Mouse (Mus musculus): ENCODE data around the gene Gpc2. TPM values are rescaled to one million over a fixed set of nuclear protein-coding genes. Genes with fewer than 3 reads are reported as not detected.

The Gpc2 gene
- total and polyA plus RNA-seq, 3 experiments, result 0.09 to 1.9 (median 0.39) TPM

DNA sequence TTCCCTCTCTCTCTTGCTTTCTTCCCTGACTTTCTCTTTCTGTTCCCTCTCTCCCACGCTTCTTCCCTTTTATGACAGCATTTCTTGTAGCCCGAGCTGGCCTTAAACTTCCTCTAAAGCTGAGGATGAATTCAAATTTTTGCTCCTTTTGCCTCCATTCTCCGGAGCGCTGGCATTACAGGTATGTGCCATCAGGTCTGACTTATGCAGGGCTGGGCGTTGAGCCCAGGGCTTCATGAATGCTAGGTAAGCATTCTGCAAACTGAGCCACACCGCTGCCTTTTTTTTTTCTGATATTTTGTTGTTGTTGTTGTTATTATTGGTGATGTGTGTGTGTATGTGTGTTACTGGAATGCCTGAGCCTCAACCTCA is 15.6 kb downstream of the Gpc2 start:
- intact Hi-C loops (cut with DNase I), result no loop called here
- Histone ChIP-seq H3K79me2 (replicated peaks; ENCODE audit: control insufficient read depth, insufficient read depth, low read length) (no peaks in the 10 kb centered on the region), H3K27ac (peak overlapping the region; percentile 76), H3K27me3 (ENCODE audit: control insufficient read depth, insufficient read depth, low read length) (no peaks in the 10 kb centered on the region), H3K4me3 (peak overlapping the region; percentile 67), H3K9ac (ENCODE audit: low read depth, low read length) (peak overlapping the region; percentile 54), H3K4me1 (ENCODE audit: control insufficient read depth, insufficient read depth, low read length) (peaks cover 5% of the 10 kb centered on the region; the same call in 1 of the 2 replicates), H3K36me3 (ENCODE audit: control insufficient read depth, insufficient read depth, low read length) (no peaks in the 10 kb centered on the region)
- DNase-seq, result peak in 1 of 2 experiments; percentile 20
- no peak for TF ChIP-seq CTCF (IDR thresholded peaks at IDR 0.05)
- TF ChIP-seq POLR2A (IDR thresholded peaks at IDR 0.05; ENCODE audit: insufficient read depth, low read depth, low read length), result no peak
- TF ChIP-seq EP300 (IDR thresholded peaks at IDR 0.05; ENCODE audit: insufficient read depth, low read depth, low read length), result no peak
- WGBS, result 9% methylated on average over 6 of the region's 6 CpGs

DNA sequence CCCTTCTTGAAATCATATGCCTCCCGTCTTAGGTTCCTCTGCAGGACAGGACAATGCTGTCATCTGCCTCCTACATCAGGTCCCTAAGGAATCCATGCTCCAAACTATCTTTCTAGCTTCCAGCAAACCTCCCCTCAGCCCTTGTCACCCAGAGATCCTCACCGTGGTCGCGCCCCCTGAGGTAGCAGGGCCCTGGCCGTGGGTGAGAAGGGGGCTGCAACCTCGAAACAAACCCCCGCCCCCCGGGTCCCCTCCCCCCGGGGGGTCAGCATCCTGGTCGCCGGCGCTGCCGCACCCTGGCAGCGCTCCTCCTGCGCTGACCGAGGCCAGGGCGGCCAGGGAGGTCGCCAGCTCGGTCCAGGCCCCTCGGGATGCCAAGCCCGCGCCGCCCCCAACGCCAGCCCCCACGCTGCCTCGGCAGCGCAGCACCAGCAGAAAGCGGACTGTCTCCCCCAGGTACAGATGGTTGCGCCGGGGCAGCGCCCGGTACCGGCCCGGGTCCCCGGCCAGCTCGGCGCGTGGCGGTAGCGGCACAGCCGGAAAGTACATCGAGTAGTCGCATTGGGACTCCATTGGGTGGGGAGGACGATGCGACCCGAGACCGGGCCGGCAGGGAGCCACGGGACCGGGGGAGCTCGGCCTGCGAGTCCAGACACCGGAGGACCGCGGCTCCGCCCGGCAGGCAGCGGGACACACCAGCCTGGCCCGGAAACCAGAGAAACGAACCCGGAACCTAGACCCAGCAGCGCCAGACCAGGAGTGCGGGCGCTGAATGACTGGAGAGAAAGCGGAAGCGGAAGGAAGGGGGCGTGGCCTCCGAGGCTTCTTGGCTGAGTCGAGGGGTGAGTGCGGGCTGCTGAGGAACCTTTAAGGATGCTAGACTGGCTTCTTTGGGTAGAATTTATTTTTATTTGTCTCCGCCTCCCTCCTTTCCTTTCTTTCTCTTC is 16.3 kb downstream of the Gpc2 start, which contains the start of gene BC037034:
Gene BC037034 (minus strand): TSS at position 774 of the 947 bp plus-strand sequence.
- TF ChIP-seq CTCF (IDR thresholded peaks at IDR 0.05) (peak; percentile 8; the same call in 1 of the 2 replicates), EP300 (IDR thresholded peaks at IDR 0.05; ENCODE audit: insufficient read depth, low read depth, low read length) (no peak), POLR2A (IDR thresholded peaks at IDR 0.05; ENCODE audit: insufficient read depth, low read depth, low read length) (peak; percentile 85)
- Histone ChIP-seq H3K27me3 (ENCODE audit: control insufficient read depth, insufficient read depth, low read length) (no peaks in the 10 kb centered on the region), H3K4me3 (peak within 1 kb of the TSS; percentile 67), H3K9ac (ENCODE audit: low read depth, low read length) (peak within 1 kb of the TSS; percentile 95), H3K4me1 (ENCODE audit: control insufficient read depth, insufficient read depth, low read length) (peaks cover 5% of the 10 kb centered on the region; the same call in 1 of the 2 replicates), H3K36me3 (ENCODE audit: control insufficient read depth, insufficient read depth, low read length) (no peaks in the 10 kb centered on the region), H3K27ac (peak within 1 kb of the TSS; percentile 76), H3K79me2 (replicated peaks; ENCODE audit: control insufficient read depth, insufficient read depth, low read length) (no peaks in the 10 kb centered on the region)
- peak; percentile 91 to 93 for DNase-seq
- intact Hi-C loops (cut with DNase I), result no loop called here
- WGBS, result under 1% methylated on average over 71 of the region's 71 CpGs

DNA sequence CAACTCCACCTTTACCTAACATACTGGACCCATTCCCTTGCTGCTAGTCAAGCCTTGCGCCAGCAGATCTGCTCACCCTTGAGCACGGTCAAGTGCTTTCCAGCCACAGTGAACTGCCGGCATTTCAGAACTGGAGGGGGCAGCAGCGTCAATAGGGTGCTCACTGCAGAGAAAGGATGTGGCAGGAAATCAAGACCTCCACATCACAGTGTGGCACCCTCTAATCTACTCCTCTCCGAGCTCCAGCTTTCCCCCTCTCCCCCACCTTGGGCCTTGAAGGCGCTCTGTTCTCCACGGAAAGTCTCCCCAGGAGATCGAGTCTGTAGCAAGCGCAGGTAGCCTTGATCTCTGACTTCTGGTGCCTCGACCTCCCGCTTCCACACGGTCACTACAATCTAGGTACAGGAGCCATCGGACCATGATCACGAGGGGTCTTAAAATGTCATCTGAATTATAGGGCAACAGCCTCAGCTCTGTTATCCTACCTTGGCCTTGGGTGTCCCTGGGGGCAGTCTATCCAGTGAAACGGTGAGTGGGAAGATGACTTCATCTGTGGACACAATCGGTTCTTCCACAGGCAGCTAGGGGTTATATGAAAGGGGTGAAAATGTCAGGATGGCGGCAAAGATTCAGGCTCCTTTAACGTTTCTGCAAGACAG is 17.1 kb downstream of the Gpc2 start:
- DNase-seq, result no peak
- no peak overlapping the region for H3K4me3 ChIP-seq
- no peaks in the 10 kb centered on the region for H3K36me3 ChIP-seq (ENCODE audit: control insufficient read depth, insufficient read depth, low read length)
- H3K9ac ChIP-seq (ENCODE audit: low read depth, low read length), result no peak overlapping the region; the same call in 1 of the 2 replicates
- H3K79me2 ChIP-seq (replicated peaks; ENCODE audit: control insufficient read depth, insufficient read depth, low read length), result no peaks in the 10 kb centered on the region
- TF ChIP-seq CTCF (IDR thresholded peaks at IDR 0.05) (no peak), EP300 (IDR thresholded peaks at IDR 0.05; ENCODE audit: insufficient read depth, low read depth, low read length) (no peak), POLR2A (IDR thresholded peaks at IDR 0.05; ENCODE audit: insufficient read depth, low read depth, low read length) (no peak)
- H3K27me3 ChIP-seq (ENCODE audit: control insufficient read depth, insufficient read depth, low read length), result no peaks in the 10 kb centered on the region
- peak overlapping the region; percentile 76 for H3K27ac ChIP-seq
- intact Hi-C loops (cut with DNase I), result no loop called here
- WGBS, result 58% methylated on average over 18 of the region's 18 CpGs
- peaks cover 5% of the 10 kb centered on the region; the same call in 1 of the 2 replicates for H3K4me1 ChIP-seq (ENCODE audit: control insufficient read depth, insufficient read depth, low read length)

DNA sequence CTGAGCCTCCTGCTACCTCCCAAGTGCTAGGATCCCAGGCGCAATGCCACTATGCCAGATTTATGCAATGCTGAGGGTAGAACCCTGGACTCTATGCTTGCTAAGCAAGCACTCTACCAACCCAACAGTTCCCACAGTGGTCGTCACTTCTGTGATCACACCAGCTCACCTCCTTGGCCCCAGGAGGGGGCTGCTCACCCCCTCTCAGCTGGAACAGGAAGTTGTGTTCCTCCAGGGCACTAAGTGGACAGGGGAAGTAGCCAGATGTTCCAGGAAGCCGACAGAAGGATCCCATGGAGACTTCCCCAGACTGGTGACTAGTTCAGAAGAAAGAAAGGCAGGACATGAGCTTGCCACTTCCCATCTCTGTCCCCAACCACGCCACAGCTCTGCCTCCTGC is 17.8 kb downstream of the Gpc2 start:
- 45% methylated on average over 4 of the region's 4 CpGs for WGBS
- no peak for DNase-seq
- no peaks in the 10 kb centered on the region for H3K27me3 ChIP-seq (ENCODE audit: control insufficient read depth, insufficient read depth, low read length)
- intact Hi-C loops (cut with DNase I), result no loop called here
- no peak overlapping the region for H3K9ac ChIP-seq (ENCODE audit: low read depth, low read length)
- peaks cover 6% of the 10 kb centered on the region; the same call in 1 of the 2 replicates for H3K4me1 ChIP-seq (ENCODE audit: control insufficient read depth, insufficient read depth, low read length)
- no peak overlapping the region for H3K27ac ChIP-seq
- TF ChIP-seq EP300 (IDR thresholded peaks at IDR 0.05; ENCODE audit: insufficient read depth, low read depth, low read length) (no peak), POLR2A (IDR thresholded peaks at IDR 0.05; ENCODE audit: insufficient read depth, low read depth, low read length) (0 out of 2 replicates have a peak, but pooled peaks have one; percentile 19)
- no peaks in the 10 kb centered on the region for H3K79me2 ChIP-seq (replicated peaks; ENCODE audit: control insufficient read depth, insufficient read depth, low read length)
- H3K4me3 ChIP-seq, result no peak overlapping the region
- H3K36me3 ChIP-seq (ENCODE audit: control insufficient read depth, insufficient read depth, low read length), result no peaks in the 10 kb centered on the region

DNA sequence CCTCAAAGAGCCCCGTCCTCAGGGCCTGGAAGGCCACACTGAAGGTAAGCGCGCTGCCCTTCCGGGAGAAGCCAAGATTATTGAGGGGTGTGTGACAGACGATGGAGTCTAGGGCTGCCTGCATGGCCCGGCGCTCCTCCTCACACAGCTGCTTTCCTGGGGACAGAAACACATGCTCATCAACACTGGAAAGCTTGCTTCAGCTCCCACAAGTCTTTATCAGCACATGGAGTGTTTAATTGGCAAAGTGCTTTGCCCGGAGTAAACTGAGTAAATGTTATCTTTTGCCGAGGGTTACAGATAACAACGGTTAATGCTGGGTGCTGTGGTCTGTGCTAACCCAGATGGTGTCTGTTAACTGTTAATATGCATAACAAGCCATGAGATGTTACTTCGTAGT is 19.0 kb downstream of the Gpc2 start:
- Histone ChIP-seq H3K36me3 (ENCODE audit: control insufficient read depth, insufficient read depth, low read length) (no peaks in the 10 kb centered on the region), H3K9ac (ENCODE audit: low read depth, low read length) (no peak overlapping the region), H3K79me2 (replicated peaks; ENCODE audit: control insufficient read depth, insufficient read depth, low read length) (no peaks in the 10 kb centered on the region), H3K4me3 (no peak overlapping the region), H3K27ac (no peak overlapping the region), H3K27me3 (ENCODE audit: control insufficient read depth, insufficient read depth, low read length) (no peaks in the 10 kb centered on the region), H3K4me1 (ENCODE audit: control insufficient read depth, insufficient read depth, low read length) (peaks cover 8% of the 10 kb centered on the region; the same call in 1 of the 2 replicates)
- TF ChIP-seq EP300 (IDR thresholded peaks at IDR 0.05; ENCODE audit: insufficient read depth, low read depth, low read length) (no peak), POLR2A (IDR thresholded peaks at IDR 0.05; ENCODE audit: insufficient read depth, low read depth, low read length) (no peak), CTCF (IDR thresholded peaks at IDR 0.05) (no peak)
- DNase-seq, result no peak
- WGBS, result 64% methylated on average over 11 of the region's 11 CpGs
- intact Hi-C loops (cut with DNase I), result no loop called here
